Mouse (Mus musculus) neural tube, embryonic 14.5 days (tissue): ENCODE measurements around the gene Gpr84. TPM values are rescaled to one million over a fixed set of nuclear protein-coding genes. Genes with fewer than 3 reads are reported as not detected.

ENCODE experiments used
- ATAC-seq: fragments of 200-750 bp; cut with Nextera tagmentation; 2 replicates; pipeline ENCODE4 v1.8.0; 2017; ENCODE audit warnings: low read depth, mild to moderate bottlenecking, moderate TSS enrichment, moderate library complexity
- H3K27ac ChIP-seq: fragments of 300-500 bp; sonication (generic); 2 replicates; pipeline ENCODE4 v1.5.1; 2014; ENCODE audit warnings: low read depth, mild to moderate bottlenecking, control low read depth, low read length, moderate library complexity, mixed read lengths
- H3K27me3 ChIP-seq: fragments of 300-500 bp; sonication (generic); 2 replicates; pipeline ENCODE4 v1.6.1; 2014; ENCODE audit warnings: low read length; ENCODE audit not compliant: control insufficient read depth, insufficient read depth
- H3K36me3 ChIP-seq: fragments of 300-500 bp; sonication (generic); 2 replicates; pipeline ENCODE4 v1.6.1; 2014; ENCODE audit warnings: low read length, mixed read lengths; ENCODE audit not compliant: control insufficient read depth, insufficient read depth
- H3K4me1 ChIP-seq: fragments of 300-500 bp; sonication (generic); 2 replicates; pipeline ENCODE4 v1.6.1; 2014; ENCODE audit warnings: low read length; ENCODE audit not compliant: control insufficient read depth, insufficient read depth
- H3K4me2 ChIP-seq: fragments of 300-500 bp; sonication (generic); 2 replicates; pipeline ENCODE4 v1.6.1; 2014; ENCODE audit warnings: mild to moderate bottlenecking, low read depth, low read length, control low read depth
- H3K4me3 ChIP-seq: fragments of 300-500 bp; sonication (generic); 2 replicates; pipeline ENCODE4 v1.5.1; 2014; ENCODE audit warnings: low read depth, low read length, control low read depth, mixed read lengths
- H3K9ac ChIP-seq: fragments of 300-500 bp; sonication (generic); replicated peaks from 2 replicates; pipeline ENCODE4 v1.6.1; 2014; ENCODE audit warnings: low read depth, mild to moderate bottlenecking, control low read depth, low read length, mixed read lengths
- H3K9me3 ChIP-seq: fragments of 300-500 bp; sonication (generic); 2 replicates; pipeline ENCODE4 v1.6.1; 2016; ENCODE audit warnings: low read length; ENCODE audit not compliant: control insufficient read depth
- WGBS: fragments of 180-500 bp; shearing (Covaris S2); extraction: QIAGEN DNeasy Blood & Tissue Kit; methylation state at CpG from one replicate; pipeline ENCODE4 v1.1.7; 2014; 5-methylcytosine and 5-hydroxymethylcytosine counted together
- polyA plus RNA-seq: library from polyadenylated mRNA; unstranded; fragments of >200 nt; fragmentation: Nextera tagmentation; extraction: Ambion mirVana; gene quantifications from 2 replicates; pipeline ENCODE4 v1.2.1, GENCODE M21; 2014

Gene Gpr84
- polyA plus RNA-seq, 1 experiment from 2014 or later: 0.35 TPM

- WGBS: 18% methylated on average over 8 of the region's 8 CpGs
- peak overlapping the region; percentile 45 for H3K4me2 ChIP-seq
- no peak for ATAC-seq
Measured at GRCm38 (mm10) chr15:103305792-103306645, 4.4 kb downstream of the Gpr84 start.

GRCm38 (mm10) chr15:103305070-103305678 is 5.2 kb downstream of the Gpr84 start:
- Histone ChIP-seq H3K27me3 (no peaks in the 10 kb centered on the region), H3K4me3 (peak overlapping the region; percentile 33), H3K4me1 (peaks cover 63% of the 10 kb centered on the region), H3K36me3 (no peaks in the 10 kb centered on the region), H3K4me2 (peak overlapping the region; percentile 45), H3K27ac (peak overlapping the region; percentile 100), H3K9me3 (no peaks in the 10 kb centered on the region), H3K9ac (peak overlapping the region; percentile 77)
- 0% methylated on average over 62 of the region's 71 CpGs for WGBS
- peak; percentile 94 for ATAC-seq

More at GRCm38 (mm10) chr15:103305792-103306645, 4.4 kb downstream of the Gpr84 start:
- Histone ChIP-seq H3K27me3 (no peaks in the 10 kb centered on the region), H3K36me3 (no peaks in the 10 kb centered on the region), H3K4me1 (peaks cover 55% of the 10 kb centered on the region), H3K27ac (peak overlapping the region; percentile 100), H3K4me3 (peak overlapping the region; percentile 33), H3K9ac (peak overlapping the region; percentile 77), H3K9me3 (no peaks in the 10 kb centered on the region)

GRCm38 (mm10) chr15:103304616-103304969 is 5.8 kb downstream of the Gpr84 start:
- Histone ChIP-seq H3K4me1 (peaks cover 68% of the 10 kb centered on the region), H3K9me3 (no peaks in the 10 kb centered on the region), H3K36me3 (no peaks in the 10 kb centered on the region), H3K4me3 (peak overlapping the region; percentile 22), H3K27me3 (no peaks in the 10 kb centered on the region), H3K9ac (peak overlapping the region; percentile 39), H3K27ac (peak overlapping the region; percentile 100), H3K4me2 (peak overlapping the region; percentile 45)
- ATAC-seq: peak; percentile 5
- 0% methylated on average over 9 of the region's 9 CpGs for WGBS

- no peak for ATAC-seq
- Histone ChIP-seq H3K4me2 (peak overlapping the region; percentile 45), H3K9ac (peak overlapping the region; percentile 39), H3K9me3 (no peaks in the 10 kb centered on the region), H3K27ac (peak overlapping the region; percentile 100), H3K4me1 (peaks cover 73% of the 10 kb centered on the region), H3K36me3 (no peaks in the 10 kb centered on the region), H3K27me3 (no peaks in the 10 kb centered on the region), H3K4me3 (peak overlapping the region; percentile 22; the same call in 1 of the 2 replicates)
- WGBS: under 1% methylated on average over 8 of the region's 8 CpGs
Measured at GRCm38 (mm10) chr15:103303916-103304615, 6.3 kb downstream of the Gpr84 start.

- Histone ChIP-seq H3K36me3 (no peaks in the 10 kb centered on the region), H3K27ac (peak overlapping the region; percentile 100), H3K4me3 (no peak overlapping the region), H3K27me3 (no peaks in the 10 kb centered on the region), H3K9me3 (no peaks in the 10 kb centered on the region), H3K4me2 (no peak overlapping the region), H3K9ac (0 out of 2 replicates have a peak overlapping the region, but pooled peaks have one; percentile 17), H3K4me1 (peaks cover 84% of the 10 kb centered on the region)
- no peak for ATAC-seq
- WGBS: 7% methylated on average over 6 of the region's 6 CpGs
Measured at GRCm38 (mm10) chr15:103302341-103303021, 7.9 kb downstream of the Gpr84 start.

- H3K36me3 ChIP-seq: no peaks in the 10 kb centered on the region
- no peaks in the 10 kb centered on the region for H3K9me3 ChIP-seq
- no peaks in the 10 kb centered on the region for H3K27me3 ChIP-seq
- H3K4me2 ChIP-seq: 0 out of 2 replicates have a peak overlapping the region, but pooled peaks have one; percentile 2
- H3K9ac ChIP-seq: peak overlapping the region; percentile 17; the same call in 1 of the 2 replicates
- H3K4me3 ChIP-seq: no peak overlapping the region
- H3K4me1 ChIP-seq: peaks cover 90% of the 10 kb centered on the region
- H3K27ac ChIP-seq: peak overlapping the region; percentile 100
- ATAC-seq: no peak
- 11% methylated on average over 5 of the region's 5 CpGs for WGBS
Measured at GRCm38 (mm10) chr15:103301547-103302340, 8.7 kb downstream of the Gpr84 start.

GRCm38 (mm10) chr15:103301046-103301445 is 9.4 kb downstream of the Gpr84 start:
- Histone ChIP-seq H3K4me3 (no peak overlapping the region), H3K36me3 (no peaks in the 10 kb centered on the region), H3K27me3 (no peaks in the 10 kb centered on the region), H3K9me3 (no peaks in the 10 kb centered on the region), H3K9ac (no peak overlapping the region), H3K4me2 (peak overlapping the region; percentile 7), H3K27ac (peak overlapping the region; percentile 100), H3K4me1 (peaks cover 92% of the 10 kb centered on the region)
- ATAC-seq: no peak
- WGBS: 4% methylated on average over 2 of the region's 2 CpGs

- Histone ChIP-seq H3K4me3 (no peak overlapping the region), H3K4me1 (peaks cover 92% of the 10 kb centered on the region), H3K9ac (peak overlapping the region; percentile 47), H3K27ac (peak overlapping the region; percentile 100), H3K36me3 (no peaks in the 10 kb centered on the region), H3K27me3 (no peaks in the 10 kb centered on the region), H3K4me2 (peak overlapping the region; percentile 7), H3K9me3 (no peaks in the 10 kb centered on the region)
- 0 out of 2 replicates have a peak, but pooled peaks have one; percentile 1 for ATAC-seq
- 6% methylated on average over 2 of the region's 2 CpGs for WGBS
Measured at GRCm38 (mm10) chr15:103300560-103300959, 9.9 kb downstream of the Gpr84 start.
